Mouse (Mus musculus): ENCODE data around the gene Olfr805.

The Olfr805 gene

DNA sequence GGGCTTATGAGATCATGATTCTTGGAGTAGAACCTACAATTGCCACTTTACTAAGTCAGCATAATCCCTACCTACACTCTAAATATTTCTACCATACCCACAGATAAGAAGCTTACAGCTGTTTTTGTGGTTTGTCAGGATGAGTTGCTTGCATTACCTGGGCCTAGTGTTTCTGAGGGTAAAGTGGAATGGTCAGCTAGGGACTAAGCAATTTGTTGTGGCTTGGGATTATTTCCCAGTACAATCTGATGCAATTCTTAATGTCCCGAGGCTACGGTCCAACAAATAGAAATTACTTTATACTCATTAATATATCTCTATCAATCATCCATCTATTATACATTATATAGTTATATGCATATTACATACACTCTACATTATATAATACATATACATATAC, at the start of gene Olfr805:
Olfr805 (minus strand) TSS at position 101 of the 400 bp plus-strand sequence.
- no peak for DNase-seq (ENCODE audit: inconsistent age in 2 of 2, low spot score in 1 of 2)

DNA sequence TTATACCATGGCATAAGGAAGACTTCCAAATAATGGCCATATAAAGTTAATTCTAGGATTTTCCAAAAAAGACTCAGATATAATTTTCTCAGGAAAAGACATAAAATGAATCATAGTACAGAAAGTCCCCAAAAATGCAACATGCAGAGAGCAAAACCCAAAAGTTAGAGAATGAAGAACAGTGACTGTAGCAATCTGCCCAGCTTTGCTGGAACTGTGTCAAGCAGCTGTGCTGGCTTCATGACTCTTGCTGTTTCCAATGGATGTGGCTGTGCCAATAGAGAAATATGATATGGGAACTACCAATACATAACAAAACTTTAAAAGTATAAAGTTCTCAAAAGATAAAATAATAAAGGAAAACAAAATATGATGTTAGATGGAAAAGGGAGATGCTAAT, 48.9 kb upstream of the Olfr805 start:
- DNase-seq (ENCODE audit: inconsistent age in 2 of 2, low spot score in 1 of 2): no peak

DNA sequence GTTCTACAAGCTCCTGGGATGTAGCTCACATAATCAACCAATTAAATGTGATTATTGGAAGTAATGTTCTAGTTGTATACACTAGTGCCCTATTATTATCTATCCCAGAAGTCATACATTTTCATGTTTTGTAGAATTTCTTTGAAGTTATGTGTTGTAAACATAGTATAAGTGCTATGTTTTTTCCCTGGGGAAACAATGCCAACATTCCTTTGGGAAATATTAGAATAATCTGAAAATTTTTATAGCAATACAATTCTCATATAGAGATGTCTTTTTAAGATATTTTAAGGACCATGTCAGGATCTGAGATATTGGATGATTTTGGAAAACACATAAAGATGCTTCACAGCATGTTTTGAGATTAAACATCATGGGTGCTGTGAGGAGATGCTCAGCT, 45.2 kb upstream of the Olfr805 start, which contains the start of gene Olfr809:
Olfr809 (plus strand) TSS at position 301 of the 400 bp plus-strand sequence.
- no peak for DNase-seq (ENCODE audit: inconsistent age in 2 of 2, low spot score in 1 of 2)

DNA sequence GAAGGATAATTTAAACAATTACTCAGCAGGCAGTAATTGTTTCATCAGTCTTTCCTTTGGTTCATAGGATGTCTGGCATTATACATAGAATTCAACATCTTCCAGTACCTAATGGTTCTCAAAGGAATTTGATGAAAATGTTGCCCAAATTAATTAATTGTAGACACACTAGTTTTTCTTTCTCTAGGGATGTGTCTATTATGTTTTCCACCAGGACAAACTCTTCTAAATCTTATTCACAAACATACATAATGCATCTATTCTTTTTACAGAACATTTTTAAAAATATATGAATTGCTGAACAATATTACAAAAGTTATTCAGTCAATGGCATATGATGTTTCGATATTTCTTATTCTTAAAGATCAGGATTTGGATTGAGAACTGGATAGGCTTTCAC, 36.0 kb upstream of the Olfr805 start, which contains the start of gene Olfr808:
Olfr808 (plus strand) TSS at position 301 of the 400 bp plus-strand sequence.
- no peak for DNase-seq (ENCODE audit: inconsistent age in 2 of 2, low spot score in 1 of 2)

DNA sequence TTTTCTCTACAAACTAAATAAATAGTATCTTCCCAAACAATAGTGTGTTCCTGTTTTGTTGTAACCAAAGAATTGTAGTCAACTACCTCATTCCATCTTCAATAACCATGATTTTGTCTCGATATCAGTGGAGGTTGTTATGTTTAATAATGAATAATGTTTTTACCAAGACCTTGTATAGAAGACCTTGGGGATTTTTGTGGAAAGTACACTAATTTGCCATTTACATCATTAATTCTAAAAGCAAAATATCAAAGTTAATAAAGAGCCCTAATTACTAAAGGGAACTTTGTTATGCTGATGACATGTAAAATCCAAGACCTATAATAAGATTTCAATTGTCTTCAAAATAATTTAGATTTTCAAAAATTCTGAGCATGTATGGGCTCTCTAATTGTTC, 28.5 kb upstream of the Olfr805 start, which contains the start of gene Olfr807:
Olfr807 (minus strand) TSS at position 101 of the 400 bp plus-strand sequence.
- DNase-seq (ENCODE audit: inconsistent age in 2 of 2, low spot score in 1 of 2): no peak

DNA sequence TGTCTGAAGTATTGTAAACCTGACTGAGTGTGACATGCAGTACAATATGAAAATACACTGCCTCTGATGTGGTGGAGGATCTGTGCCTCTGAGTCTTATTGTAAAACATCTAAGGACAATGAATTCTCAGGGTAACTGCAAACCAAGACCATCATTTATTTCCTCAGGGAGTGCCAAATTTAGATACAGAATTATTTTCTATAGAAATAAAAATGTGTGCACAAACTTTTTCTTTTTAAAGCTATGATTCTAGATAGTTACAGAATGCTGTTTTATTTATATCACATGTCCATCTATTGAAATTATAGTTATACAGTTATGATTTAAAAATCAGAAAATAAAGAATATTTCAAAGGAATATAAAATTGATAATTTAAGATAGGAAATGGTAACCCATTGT, 12.6 kb upstream of the Olfr805 start, which contains the start of gene Olfr806:
Olfr806 (minus strand) TSS at position 101 of the 400 bp plus-strand sequence.
- no peak for DNase-seq (ENCODE audit: inconsistent age in 2 of 2, low spot score in 1 of 2)

DNA sequence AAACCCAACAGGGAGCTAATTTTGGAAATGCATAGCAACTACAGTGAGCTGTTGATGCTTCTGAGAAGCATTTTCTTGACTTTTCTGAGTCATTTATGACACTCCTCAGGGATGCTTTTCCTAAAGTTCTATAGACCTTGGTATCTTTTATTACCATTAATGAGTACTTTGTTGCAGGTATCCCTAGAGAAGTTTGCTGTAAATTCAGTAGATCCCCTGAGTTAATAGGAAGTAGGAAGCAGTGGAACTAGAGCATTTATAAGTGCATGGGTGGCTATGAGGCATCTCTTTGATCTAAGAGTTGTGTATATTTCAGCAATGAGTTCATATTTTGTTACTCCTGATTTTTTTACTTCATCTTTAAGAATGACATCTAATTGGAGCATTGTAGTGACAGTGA, 26.3 kb downstream of the Olfr805 start, which contains the start of gene Olfr804:
Olfr804 (plus strand) TSS at position 301 of the 400 bp plus-strand sequence.
- DNase-seq (ENCODE audit: inconsistent age in 2 of 2, low spot score in 1 of 2): no peak

DNA sequence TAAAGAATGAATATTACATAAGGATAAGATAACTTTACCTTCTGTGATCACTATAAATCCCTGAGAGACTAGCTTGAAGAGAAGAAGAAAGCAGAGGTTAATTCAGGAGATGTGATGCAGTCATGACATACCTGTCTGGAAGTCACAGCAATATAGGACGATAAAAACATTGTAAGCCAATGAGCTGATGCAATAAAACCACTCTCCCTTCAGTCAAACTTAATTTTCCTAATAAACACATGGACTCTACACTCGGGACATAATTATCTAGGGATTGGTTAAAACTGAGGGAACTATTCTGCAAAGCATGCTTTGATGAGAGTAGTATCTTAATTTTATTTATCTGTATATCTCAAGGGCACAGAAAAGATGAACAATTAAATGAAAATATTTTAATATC, 35.0 kb downstream of the Olfr805 start, which contains the start of gene Olfr803:
Olfr803 (minus strand) TSS at position 101 of the 400 bp plus-strand sequence.
- DNase-seq (ENCODE audit: inconsistent age in 2 of 2, low spot score in 1 of 2): no peak

DNA sequence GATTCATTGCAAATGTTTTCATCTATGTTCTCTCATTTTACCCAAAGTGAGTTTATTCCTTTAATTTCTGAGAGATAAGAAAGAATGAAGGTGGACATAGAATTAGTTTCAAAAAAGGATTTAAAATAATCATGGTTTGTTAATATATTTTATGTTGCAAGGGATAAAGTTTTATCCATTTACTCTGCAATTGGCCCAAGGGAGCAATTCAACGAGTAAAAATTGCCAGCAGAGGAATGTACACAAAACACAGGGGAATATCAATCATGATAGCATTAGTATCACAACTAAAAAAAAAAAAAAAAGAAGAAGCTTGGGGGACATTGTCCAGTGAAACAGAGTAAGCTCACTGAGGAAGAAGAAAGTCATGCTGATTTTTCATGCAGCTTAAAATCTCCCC, 41.1 kb downstream of the Olfr805 start, which contains the start of gene Olfr802:
Olfr802 (minus strand) TSS at position 101 of the 400 bp plus-strand sequence.
- DNase-seq (ENCODE audit: inconsistent age in 2 of 2, low spot score in 1 of 2): no peak

DNA sequence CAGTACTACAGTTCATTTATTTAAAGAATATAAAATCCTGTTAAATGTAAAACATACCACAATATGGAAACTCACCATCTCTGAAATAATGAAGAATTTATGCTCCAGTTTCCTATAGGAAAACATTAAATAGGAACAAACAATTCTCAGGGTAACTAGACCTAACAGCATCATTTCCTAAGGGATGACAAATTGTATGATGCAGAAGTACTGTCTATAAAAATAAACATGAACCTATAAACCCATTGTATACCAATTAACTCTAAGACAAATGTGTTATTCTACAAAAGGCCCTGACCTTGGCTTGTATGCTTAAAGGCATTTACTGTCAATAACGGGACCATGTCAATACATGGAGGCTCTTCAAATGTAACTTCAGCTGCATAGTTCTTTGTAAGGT, 55.4 kb downstream of the Olfr805 start, which contains the start of gene Olfr801:
Olfr801 (minus strand) TSS at position 101 of the 400 bp plus-strand sequence.
- no peak for DNase-seq (ENCODE audit: inconsistent age in 2 of 2, low spot score in 1 of 2)
